Mouse (Mus musculus) retina, postnatal 7 days (tissue): ENCODE results near the gene Picalm.

ENCODE experiments used
- DNase-seq: peaks from one replicate; pipeline ENCODE4 v3.0.0-alpha.2; 2012; ENCODE audit warnings: low read depth, low spot score

Gene Picalm

DNA sequence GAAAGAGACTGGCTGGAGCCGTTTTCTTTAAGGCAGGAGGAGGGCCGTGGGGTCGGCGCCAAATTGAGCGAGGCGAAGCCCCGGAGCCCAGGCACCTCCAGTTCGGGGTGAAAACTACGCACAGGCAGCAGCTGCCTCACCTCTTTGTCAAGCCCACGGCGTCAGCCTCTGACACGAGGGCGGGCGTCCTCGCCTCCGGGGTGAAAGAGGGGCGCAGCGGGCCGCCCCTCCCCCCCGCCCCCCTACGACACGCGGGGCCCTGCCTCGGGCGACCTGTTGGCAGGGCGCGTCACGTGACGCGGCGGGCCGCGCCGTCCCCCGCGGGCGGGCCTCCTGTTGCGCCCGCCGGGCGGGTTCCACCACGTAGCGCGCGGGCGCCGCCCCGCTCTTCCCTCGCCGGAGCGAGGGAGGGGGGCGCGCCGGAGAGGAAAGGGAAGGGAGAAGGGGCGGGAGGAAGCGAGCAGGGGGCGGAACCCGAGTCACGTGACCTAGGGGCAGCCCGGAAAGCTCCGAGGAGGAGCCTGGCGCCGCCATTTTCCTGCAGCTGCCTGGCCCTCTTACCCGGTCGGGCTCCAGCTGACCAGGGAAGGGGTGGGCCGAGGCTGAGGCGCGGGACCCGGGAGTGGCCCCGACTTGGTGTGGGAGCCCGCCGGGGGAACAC, at the start of gene Picalm:
Picalm (plus strand) TSS at position 482 of the 661 bp plus-strand sequence.
- DNase-seq, result peak; percentile 96

DNA sequence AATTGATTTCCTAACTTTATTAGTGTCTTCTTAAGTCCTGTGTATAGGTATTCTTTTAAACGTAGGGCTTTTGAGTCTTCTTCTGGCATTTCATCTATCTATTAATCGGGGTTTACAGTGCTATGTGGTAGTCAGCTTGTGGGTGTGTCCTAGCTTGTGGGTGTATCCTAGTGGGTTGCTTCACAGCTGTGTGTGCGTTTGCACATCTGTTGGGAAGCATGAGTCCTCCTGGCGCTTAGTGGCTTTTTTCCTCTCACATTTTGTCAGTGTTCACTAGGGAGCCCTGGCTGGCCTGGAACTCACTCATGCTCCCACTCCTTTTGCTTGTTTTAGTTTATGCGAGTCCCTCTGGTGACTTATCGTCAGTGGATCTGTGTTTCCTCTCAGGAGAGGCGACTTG, 46.2 kb upstream of the Picalm start:
- no peak for DNase-seq

DNA sequence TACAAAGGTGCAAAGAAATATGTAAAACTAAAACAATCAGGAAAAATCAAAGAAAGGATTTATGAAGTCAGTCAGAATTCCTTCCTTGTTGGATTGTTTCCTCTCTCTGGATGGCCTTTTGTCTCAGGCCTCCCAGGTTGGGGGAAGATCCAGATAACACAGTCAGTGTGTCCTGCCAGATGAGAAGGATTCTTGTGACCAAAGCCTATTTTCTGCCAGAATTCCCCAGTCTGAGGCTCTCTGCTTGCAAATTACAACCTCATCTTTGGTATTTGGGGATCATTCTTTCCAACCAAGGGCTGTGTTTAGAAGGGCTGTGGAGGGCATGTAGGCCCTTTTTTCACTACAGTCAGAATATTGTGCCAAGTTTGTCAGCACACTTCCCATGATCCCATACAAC, 45.5 kb upstream of the Picalm start:
- no peak for DNase-seq

DNA sequence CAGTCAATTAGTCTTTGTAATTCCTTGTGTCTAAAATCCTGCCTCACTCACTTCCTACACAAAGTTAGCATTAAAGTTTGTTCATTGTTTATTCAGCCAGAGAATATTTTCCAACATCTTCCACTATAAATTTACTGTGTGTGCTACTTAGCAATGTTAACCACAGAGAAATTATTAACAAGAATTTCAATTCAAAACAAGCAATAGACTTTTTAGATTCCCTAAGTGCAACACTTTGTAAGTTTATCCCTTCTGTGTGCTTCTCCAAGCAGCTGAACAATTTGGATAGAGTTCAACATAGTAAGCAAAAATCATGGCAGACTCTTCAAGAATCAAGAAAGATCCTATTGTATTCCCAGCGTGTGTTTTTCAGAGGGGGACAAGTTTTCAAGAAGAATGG, 44.3 kb upstream of the Picalm start:
- no peak for DNase-seq

DNA sequence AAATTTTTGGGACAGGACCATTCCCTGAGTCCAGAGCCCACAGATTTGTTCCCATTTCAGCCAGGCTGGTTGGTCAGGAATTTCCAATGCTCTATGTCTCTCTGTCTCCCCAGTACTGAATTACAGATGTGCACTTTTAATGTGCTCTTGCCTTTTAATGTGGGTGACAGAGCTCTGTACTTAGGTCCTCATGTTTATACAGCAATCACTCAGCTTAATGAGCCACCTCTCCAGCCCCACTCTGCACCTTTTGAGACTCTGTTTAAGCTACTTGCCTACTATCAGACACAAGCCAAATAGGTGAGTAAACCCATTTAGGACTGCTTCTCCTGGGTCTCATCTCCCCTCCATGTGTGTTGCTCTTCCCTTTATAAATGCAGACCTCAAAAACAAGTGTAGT, 43.2 kb upstream of the Picalm start:
- no peak for DNase-seq

DNA sequence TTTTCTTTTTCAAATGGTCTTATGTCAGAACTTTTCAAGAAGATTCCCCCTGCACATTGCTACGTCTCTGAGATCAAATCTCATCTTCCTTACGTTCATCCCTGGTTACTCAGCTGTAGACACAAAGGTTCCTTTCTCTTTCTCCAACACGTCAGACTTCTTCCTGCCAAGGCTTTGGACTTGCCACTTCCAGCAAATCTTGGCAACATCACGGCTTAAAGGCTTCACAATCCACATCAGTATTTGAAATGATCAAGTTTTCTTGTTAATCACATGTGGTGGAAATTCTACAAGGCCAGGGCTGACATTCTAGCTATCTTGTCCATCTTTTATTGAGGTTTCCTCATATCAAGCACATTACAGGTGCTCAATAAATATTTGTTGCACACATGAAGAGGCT, 39.0 kb upstream of the Picalm start:
- no peak for DNase-seq

DNA sequence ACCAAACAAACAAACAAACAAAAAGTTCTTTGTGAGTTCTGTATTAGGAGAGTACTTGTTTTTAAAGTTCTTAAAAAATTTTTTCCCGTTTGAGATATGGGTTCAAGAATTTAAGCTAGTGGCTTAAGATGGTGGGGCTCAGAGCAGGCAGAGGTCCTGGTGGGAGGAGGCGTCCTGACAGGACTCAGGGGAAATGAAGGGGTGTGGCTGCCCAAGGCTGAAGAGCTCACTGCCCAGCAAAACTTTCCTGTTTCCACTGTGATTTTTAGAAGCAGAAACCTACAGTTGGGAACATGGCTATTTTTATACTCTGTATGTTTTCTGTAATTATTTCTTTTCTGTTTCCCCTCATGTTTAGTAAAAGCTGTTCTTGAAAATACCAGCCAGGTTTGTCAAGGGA, 38.3 kb upstream of the Picalm start:
- no peak for DNase-seq

DNA sequence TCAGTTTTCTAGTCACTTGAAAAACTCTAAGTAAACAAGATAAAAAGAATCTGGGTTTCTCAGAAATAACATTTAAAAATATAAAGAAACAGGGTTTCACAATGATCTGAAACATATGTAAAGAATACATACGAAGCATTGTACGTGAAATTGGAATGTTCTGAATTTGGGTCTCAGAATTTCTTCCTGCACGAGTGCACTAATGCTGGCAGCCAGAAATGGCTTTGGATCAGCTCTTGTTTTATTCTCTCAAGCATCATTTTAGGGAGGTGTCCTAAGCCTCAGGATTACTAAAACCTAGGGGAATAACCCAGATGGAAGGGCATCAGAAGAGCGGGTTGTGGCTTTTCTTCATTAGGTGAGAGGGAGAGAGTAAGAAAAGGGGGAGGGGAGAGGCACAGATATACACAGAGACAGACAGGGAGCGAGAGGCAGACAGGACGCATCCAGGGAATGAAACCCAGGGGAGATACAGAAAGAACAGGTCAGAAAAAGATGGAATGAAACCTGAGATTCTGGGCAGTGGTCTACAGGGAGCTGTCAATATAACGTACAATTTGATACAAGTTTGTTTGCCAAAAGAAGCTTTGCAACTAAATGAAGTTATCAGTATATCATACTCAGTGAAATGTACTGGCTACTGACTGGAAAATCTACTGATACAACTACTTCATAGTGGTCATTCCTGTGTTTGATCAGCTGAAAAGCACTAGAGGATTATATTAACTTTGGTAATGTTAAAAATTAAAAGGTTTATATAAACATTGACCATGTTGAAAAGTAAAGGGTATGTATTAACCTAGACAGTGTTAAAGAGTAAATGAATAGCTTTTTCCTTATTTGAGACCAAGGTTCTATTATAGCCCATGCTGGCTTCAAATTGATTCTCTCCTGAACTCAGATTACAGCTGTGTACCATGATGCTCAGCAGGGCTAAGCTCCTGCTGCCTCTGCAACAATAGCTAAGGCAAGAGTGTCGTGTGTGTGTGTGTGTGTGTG, 37.3 kb upstream of the Picalm start:
- DNase-seq, result no peak

DNA sequence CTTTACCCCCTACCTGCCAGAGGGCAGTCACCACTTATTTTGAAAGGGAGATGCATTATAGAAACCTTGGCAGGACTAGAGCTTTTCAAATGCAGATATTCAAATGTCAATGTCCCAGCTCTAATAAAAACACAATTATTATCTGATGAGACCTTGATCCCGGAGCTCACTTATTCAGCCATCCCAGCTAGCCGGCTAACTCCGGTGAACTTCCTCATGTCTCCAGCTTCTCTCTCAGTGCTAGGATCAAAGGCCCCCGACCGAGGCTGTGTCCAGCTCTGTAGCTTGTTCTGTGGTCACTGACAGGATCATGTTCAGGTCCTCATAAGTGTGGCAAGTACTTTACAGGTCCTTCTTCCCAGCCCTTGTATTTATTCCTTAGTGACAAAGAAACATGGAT, 34.9 kb upstream of the Picalm start:
- DNase-seq, result no peak

DNA sequence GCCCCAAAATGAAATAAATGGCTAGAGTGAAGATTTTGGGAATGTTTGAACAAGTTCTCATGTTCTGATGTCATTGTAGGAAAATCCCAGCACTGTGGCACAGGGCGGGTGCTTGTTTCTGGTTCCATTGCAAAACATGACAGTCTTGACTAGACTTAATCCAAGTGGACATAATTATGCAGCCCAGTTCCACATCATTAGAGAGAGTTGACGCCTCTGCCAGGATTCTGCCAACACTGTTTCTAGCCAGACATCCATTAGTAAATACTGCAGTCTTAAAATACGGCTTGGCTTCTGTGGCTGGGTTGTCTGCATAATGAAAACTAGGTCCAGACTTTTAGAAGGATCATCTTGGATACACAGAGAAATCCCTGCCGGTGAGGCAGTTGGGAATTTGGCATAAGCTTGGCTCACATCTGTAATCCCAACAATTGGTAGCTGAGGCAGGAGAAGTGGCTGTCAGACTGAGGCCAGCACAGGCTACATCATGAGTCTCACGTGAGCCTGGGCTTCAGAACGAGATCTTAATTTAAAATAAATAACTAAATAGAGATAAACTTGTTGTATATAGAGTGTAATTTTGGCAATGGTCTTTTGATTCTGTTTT, 34.1 kb upstream of the Picalm start:
- no peak for DNase-seq

DNA sequence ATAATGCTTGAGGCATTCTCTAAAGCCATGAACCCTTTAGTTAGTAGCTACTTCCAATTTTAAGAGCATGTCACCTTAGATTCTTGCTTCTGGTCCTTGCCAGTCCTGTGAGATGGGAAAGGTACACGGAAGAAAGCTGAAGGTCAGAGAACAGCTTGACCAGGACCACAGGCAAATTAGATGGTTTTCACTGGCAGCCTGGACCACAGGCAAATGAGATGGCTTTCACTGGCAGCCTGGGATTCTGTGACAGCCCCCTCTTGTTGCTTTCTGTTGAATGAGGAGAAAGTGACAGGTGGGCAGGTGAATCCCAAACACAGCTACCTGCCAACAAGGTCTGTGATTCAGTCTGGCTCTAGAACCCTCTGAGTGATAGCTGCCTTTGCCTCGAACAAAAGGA, 33.4 kb upstream of the Picalm start:
- DNase-seq, result no peak

DNA sequence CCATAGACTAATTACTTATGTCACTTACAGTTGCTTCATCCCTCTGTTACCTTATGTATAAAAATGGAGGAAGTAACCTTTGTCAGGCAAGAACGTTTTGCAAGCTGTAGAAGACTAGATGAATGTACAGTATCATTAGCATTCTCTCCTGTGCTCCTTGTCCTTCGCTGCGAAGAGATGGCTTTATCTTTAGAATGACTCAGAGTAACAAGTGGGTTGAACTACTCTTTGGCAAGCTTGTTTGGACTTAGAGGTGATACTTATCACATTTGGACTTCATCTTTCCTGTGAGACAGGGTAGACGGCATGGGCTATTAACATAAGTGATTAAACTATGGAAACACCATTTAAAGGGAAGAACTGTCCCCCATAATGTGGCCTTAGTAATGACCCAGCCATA, 31.8 kb upstream of the Picalm start:
- no peak for DNase-seq

DNA sequence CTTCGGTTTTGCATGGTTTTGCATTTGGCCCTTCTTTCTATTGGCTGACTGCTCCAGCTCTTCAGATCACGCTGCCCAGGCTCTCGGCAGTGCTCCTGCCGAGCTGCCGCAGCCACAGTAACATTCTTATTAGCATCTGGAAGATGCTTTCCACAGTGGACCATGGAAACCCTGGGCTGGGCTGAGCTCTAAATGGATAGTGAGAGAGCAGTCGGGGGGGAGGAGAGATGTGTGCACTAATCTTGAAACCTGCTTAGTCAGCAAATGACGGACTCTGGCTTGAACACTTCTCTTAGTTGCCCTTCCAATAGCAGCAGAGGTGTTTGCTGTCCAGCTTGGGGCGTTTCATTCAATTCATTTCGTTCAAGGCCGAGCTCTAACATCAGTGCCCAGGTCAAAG, 30.8 kb upstream of the Picalm start:
- no peak for DNase-seq

DNA sequence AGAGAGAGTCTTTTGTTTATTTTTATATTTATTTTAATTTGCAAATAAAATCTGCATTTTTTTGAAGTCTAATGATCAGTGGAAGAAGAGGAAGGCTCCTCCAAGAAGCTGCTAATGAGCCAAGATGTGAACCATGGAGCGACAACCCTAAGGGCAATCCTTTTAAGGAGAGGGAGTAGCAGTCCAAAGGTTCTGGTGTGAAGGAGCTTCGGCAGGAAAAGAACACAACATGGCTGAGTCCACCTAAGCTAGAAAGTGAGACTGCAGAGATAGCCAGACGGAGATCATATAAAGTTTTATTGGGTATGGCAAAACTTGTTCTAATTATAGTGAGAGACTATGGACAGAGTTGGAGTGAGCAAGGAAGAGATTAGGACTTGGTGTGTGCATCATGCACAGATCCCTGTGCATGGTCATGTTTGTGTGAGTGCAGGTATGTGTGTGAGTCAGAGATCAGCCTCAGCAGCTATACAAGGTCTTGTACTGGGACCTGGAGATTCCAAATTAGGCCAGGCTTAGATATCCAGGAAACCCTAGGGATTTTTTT, 29.3 kb upstream of the Picalm start:
- DNase-seq, result no peak

DNA sequence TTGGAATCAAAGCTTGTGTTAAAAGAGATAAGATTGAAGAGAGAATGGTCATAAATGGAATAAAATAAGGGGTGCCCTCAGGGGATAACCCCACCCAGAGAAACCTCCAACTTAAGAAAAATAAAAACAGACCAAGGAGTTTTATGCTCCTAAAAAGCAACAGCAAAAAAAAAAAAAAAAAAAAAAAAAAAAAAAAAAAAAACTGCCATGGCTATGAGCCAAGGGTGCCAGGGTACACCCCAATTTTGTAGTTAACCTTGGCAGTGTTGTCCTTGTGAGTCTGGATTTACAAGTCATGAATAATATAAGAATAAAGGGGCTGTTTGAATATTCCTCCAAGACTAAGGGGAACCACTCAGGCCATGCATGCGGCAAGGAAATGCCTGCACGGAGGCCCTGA, 13.9 kb upstream of the Picalm start:
- no peak for DNase-seq

DNA sequence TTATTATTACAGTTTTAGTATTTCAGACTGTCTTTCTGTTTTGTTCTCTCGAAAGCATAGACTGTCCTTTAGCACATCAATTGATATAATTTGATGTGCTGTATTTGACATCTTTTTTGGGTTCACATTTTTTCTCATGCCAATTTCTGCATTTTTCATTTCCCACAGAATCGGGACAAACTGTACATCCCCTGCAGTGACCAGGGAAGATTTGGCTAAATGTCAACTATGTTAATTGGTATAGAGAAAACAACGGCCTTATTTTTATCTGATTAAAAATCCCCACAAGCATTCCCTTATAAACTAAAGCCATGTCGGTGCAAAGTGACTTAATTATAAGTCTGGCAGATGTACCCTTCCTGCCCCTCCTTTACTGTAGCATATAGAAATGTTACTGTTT, 9.9 kb upstream of the Picalm start:
- DNase-seq, result no peak

DNA sequence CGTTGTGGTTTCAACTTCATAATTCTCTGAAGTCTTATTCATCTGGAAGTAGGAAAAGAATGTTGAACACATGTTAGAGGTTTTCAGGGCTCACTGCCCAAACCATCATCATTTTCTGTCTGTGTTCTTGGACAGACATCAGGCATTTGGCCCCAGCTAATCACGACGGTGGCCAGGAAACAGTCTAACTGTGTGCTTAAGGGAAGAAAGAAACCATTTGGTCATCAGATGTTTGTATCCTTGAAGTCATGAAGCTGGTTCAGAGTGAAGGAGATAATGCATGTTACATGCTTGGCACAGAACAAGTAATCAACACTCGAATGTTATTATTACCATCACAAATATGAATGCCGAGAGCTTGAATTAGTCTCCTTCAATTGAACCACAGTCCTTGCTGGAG, 5.0 kb upstream of the Picalm start:
- DNase-seq, result no peak

DNA sequence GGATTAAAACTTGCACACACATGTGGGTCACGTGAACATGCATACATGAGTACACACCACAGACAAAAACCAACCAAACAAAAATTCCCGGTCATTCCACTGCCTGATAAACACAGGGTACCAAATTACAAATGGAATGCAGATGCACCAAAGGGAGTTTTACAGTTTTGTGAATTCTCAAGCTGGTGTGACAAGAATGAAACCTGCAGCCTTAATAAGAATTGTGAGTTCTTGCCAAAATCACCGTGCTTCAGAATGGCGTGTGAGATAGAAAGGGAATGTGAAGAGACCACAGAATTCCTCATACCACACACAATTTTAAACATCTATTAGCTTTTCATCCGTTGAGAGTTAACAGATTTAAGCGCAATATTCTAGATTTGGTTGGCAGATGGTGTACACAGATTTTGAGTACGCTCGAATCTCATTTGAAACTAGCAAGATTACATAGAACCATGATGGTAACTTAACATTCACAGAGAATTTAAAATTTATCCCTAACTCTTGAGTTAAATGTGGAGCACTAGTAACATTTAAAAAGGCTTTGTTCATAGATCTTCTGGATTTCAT, 1.3 kb upstream of the Picalm start:
- no peak for DNase-seq

DNA sequence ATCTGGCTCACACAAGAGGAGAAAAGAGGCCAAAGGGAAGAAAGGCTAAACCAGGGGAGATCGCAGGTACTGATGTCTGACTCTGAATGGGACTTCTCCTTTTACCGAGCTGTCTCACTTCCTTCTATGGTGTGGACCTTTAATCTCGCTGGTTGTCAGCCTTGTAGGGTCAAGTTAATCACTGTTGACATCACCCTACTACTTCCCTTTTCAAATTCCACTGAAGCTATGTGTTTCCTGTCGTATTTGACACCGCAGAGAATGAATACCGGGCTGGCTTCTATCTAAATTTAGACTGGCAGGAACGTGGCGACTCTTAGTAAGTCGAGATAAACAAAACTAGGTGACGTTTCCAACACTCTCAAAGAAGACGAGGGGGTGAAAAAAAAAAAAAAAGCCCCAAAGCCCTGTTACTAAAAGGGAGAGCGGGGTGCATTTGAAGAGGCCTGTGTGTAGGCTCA, 712 bp upstream of the Picalm start:
- DNase-seq, result peak; percentile 23

DNA sequence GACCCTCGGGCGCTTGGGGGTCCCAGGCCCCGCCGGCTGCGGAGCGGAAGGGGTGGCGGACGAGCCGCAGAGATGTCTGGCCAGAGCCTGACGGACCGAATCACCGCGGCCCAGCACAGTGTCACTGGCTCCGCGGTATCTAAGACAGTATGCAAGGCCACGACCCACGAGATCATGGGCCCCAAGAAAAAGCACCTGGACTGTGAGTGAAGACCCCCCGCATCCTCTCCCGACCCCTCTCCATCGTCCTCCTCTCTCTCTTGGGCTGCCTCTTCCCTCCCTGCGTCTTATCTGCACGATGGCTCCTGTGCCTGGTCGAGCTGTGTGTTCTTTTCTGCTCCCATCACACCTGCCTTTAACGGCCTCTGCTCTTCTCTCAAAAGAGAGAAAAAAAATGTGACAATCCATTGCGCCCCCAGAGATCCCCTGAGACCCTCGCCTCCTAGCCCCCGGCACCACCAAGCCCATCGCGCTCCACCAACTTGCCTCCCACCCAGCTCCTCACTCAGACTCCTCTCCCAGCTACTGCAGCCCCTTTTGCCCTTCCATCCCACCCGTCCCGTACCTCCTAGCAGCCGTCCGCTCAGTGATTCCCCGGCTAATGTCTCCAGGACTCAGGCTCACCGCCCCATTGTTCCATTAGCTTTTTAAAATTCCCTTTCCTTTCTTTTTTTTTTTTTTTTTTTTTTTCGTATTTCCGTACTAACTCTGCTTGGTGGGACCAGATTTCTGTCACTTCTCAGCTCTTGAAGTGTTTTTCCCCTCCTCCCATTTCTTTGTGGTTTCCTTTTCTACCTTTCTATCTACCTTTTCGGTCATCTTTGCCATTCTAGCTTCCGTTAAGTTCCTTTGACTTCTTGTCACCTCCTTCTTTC, 725 bp downstream of the Picalm start:
- no peak for DNase-seq

DNA sequence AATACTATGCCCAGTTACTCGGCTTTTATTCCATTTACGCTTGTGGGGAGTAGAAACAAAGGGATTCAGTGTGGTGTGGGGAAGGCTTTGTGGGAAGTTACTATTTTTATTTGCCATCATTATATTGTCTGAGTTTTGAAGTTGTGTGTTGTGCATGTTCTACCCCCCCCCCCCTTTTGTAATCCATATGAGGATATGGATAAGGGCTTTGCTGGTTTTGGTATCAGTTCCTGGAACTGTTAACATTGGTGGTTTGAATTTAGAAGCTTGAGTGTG, 1.3 kb downstream of the Picalm start:
- DNase-seq, result no peak
